Mouse (Mus musculus): Measurements from ENCODE around the gene Ttc28.
"Not testable (repeated sequence)": the region's sequence is repeated elsewhere in the genome, so short reads cannot be mapped to it uniquely, and the experiment has no call there.

Gene Ttc28

DNA sequence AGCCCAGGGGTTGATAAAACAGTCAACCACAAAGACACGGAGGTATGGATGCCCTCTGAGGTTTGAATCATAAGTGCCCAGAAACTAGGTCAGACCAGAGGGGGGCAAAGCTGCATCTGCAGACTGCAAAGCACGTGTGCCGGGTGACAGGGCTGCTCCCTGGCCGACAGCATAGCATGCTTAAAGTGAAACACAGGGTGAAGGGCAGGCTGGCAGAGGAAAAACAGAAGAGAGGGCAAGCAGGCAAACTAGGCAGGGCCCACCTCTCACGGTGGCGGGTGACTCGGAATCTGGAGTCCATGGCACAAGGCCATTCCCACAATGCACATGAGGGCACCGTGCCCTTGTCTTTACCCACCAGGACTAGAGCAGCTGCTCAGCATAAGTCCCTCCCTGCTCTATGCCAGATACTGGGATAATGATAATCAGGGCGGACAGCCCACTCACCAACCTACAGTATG, 357.6 kb downstream of the Ttc28 start:
- DNase-seq (ENCODE audit: low read depth, low spot score): no peak

DNA sequence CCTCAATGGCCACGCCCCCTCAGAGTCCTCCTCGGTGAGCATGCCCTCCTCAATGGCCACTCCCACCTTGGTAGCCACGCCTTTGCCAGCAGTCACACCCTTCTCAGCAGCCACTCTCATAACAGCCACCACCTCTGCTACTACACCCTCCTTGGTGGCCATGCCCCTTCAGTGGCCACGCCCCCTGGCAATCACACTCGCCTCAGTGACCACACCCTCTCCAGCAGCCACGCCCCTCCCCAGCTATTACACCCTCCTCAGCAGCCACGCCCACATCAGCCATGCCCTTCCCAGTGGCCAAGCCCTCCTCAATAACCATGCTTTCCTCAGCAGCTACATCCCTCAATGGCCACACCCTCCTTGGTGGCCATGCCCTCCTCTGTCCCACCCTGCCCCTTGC, 359.6 kb downstream of the Ttc28 start:
- DNase-seq (ENCODE audit: low read depth, low spot score): no peak

DNA sequence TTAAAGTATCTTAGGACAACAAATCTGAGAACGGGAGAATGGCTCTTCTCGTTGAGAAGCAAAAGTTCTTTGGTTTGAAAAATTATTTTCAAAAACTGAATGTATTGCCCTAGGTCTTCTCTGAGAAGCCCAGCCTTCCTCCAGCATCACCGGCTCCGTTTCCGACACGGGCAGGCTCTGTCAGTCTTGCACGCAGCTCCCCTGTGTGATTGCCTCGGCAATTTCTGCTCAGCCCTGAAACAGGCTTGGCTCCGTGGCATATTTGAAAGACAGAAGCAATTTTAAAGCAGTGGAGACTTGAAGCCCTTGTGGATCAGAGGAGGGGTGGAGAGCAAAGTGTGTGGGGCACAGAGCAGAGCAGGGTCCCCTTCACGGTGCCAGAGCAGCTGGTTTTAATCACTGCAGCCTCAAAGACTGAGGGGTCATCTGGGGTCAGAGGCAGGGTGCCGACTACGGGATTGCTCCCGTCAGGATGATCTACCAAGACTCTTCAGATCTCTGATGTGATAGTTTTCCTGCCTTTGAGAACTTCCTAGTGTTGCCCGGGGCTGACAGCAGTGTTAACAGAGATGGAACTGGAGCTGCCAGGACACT, 363.9 kb downstream of the Ttc28 start:
- no peak for DNase-seq (ENCODE audit: low read depth, low spot score)

- DNase-seq (ENCODE audit: low read depth, low spot score): no peak
Measured at GRCm38 (mm10) chr5:111244061-111244460, 364.5 kb downstream of the Ttc28 start.

GRCm38 (mm10) chr5:111247571-111248265, 368.1 kb downstream of the Ttc28 start:
- no peak for DNase-seq (ENCODE audit: low read depth, low spot score)

DNA sequence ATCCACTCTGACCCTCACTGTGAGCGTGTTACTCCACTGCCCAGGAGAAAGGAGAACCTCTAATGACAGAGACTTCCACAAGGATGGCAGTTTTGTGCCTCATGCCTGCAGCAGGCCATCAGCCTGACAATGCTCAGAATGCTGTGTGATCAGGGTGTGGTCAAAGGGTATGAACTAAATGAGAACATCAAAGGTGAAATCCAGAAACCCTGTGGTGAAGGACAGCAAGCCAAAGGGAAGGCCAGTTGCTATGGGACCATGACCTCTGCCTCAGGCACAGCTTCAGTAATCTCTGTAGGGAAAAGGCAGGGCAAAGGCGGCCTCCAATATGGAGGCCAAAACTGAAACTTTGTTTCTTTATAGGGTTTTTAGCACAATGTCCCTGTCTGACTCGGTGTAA, 372.5 kb downstream of the Ttc28 start:
- DNase-seq (ENCODE audit: low read depth, low spot score): no peak

DNA sequence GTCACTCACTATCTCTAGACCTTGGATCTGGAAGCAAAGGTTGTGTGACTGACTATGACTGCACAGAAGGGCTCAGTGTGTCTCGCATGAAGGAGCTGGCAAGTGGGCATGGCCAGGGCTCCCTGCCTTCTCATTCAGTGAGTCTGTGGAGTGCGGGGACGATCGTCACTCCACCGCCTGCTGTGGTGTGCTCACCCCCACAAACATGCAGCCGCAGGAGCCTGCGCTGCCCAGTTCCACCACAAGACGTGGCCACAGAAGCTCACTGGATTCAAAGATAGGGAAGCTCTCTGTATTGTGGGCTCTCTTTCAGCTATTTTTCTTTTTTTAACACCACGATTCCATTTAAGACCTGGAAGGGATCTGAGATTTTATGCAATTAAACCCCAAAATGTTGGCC, 374.8 kb downstream of the Ttc28 start:
- no peak for DNase-seq (ENCODE audit: low read depth, low spot score)

- no peak for DNase-seq (ENCODE audit: low read depth, low spot score)
Measured at GRCm38 (mm10) chr5:111254781-111255180, 375.2 kb downstream of the Ttc28 start.

GRCm38 (mm10) chr5:111256181-111256580, 376.6 kb downstream of the Ttc28 start:
- no peak for DNase-seq (ENCODE audit: low read depth, low spot score)

- no peak for DNase-seq (ENCODE audit: low read depth, low spot score)
Measured at GRCm38 (mm10) chr5:111257127-111257526, 377.5 kb downstream of the Ttc28 start.

DNA sequence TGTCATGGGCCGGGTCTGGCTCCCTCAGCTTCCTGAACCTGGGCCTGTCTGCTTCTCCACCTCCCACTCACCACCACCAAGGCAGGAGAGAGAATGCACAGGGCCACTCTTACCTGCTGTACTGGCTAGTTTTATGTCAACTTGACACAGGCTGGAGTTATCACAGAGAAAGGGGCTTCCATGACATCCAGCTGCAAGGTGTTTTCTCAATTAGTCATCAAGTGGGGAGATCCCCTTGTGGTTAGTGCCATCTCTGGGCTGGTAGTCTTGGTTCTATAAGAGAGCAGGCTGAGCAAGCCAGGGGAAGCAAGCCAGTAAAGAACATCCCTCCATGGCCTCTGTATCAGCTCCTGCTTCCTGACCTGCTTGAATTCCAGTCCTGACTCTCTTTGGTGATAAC, 381.6 kb downstream of the Ttc28 start:
- DNase-seq (ENCODE audit: low read depth, low spot score): not testable (repeated sequence)

- no peak for DNase-seq (ENCODE audit: low read depth, low spot score)
Measured at GRCm38 (mm10) chr5:111261733-111262573, 382.4 kb downstream of the Ttc28 start.

DNA sequence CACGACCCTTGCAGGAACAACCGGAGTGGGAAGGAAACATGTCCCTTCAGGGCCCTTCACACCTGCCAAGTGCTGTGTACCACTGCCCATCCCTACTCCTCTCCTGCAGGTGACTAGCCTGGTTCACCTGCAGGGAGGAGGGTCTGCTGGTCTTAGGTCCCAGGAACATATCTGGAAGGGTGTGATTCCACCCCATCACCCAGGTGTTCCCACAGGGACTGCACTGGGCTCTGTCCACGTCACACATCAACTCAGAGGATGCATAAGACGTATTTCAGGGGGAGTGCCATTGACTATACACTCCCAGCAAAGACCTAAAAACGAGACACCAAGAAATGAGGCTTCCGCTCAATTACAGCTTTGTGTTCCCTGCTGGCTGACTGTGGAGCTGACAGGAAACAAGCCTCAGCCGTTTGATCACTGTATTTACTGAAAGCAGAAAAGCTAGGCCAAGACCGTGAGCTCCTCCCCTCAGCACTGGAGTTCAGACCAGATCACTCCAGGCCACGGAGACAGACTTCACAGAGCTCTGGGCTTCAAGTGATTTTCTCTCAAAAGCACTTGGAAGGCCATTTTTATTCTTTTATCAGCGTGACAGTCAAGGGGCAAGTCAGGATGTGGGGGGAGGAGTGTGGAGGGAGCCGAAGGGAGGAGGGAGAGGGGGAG, 383.1 kb downstream of the Ttc28 start:
- peak; percentile 33 for DNase-seq (ENCODE audit: low read depth, low spot score)

GRCm38 (mm10) chr5:111263370-111263769, 383.8 kb downstream of the Ttc28 start:
- no peak for DNase-seq (ENCODE audit: low read depth, low spot score)

DNA sequence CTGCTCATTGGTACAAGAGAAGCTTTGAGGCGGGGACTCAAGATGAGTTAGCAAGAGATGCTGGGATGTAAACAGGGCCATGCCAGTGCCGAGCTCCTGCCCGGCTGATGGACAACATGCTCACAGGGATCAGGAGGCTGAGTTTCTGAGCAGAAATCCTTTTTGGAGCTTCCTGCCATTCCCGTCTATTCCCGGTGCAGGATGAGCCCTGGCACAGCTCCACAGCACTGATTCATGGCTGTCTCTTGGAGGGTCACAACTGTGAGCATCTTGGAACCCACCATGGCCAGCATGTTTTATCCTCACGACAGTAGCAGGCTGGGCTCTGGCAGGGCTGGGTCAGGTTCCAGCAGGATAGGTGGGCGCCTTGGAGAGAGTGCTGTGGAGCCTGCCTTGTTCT, 384.9 kb downstream of the Ttc28 start:
- DNase-seq (ENCODE audit: low read depth, low spot score): no peak

- DNase-seq (ENCODE audit: low read depth, low spot score): no peak
Measured at GRCm38 (mm10) chr5:111266658-111267057, 387.1 kb downstream of the Ttc28 start.

GRCm38 (mm10) chr5:111267100-111267499, 387.5 kb downstream of the Ttc28 start:
- DNase-seq (ENCODE audit: low read depth, low spot score): no peak

GRCm38 (mm10) chr5:111268852-111269251, 389.2 kb downstream of the Ttc28 start:
- no peak for DNase-seq (ENCODE audit: low read depth, low spot score)

GRCm38 (mm10) chr5:111269613-111270205, 390.1 kb downstream of the Ttc28 start:
- DNase-seq (ENCODE audit: low read depth, low spot score): no peak

- DNase-seq (ENCODE audit: low read depth, low spot score): no peak
Measured at GRCm38 (mm10) chr5:111270246-111271002, 390.8 kb downstream of the Ttc28 start.

GRCm38 (mm10) chr5:111273589-111273988, 394.0 kb downstream of the Ttc28 start:
- no peak for DNase-seq (ENCODE audit: low read depth, low spot score)
